Mouse (Mus musculus) cerebellum, adult 18-20 months (tissue): ENCODE measurements around the gene Cfap300.

Experiments used
- DNase-seq, 2 experiments: peaks; one replicate each; pipeline ENCODE4 v3.0.0; 2021

Gene Cfap300

DNA sequence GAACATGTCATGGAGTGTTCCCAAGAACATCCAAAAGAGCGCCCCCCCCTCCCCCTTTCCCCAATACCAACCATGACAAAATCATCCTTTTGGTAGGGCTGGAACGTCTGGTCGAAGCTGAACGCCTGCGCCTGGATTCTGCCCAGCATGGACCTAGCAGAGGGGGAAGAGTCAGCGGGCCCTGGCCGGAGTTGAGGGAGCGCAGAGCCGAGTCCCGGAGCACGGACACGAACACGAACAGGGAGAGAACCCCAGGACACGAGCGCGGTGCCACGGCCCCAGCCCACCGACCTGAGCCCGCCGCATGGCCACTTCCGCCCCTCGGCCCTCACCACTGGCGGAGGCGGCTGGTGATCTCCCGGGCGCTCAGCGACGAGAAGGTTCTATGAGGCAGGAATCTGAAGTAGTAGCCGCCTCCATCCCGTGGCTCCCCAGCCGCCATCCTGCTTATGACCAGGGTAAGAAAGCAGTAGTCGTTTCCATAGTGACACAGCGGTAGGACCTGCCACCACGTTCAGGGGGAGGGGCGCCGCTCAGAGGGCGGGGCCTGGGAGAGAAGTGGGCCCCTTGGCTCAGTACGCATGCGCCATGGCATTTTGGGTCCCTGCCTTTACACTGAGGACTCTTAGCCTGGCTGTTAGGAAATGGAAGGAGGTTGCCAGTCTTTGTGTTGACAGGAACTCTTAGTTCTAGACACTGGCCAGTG lies at the start of gene Cfap300:
Cfap300 (minus strand) TSS at position 486 of the 706 bp plus-strand sequence.
- peak; percentile 97 to 98 for DNase-seq

DNA sequence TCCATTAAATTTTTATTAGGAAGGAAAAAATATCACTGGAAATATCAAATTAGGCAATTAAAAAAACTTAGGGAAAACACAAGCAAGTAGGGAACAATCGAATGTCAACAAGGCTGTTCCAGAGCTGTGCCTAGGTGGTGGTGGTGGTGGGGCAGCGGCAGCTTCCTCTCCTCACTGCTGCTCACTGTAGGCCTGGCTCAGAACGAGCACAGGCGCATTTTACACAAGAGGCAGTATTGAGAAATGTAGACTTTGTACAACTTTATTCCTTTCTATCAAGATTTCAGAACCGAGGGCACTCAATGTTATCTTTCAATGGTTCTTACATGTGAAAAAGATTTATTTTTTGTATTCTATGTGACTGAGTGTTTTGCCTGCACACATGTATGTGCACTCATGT lies 36.3 kb upstream of the Cfap300 start:
- no peak for DNase-seq

DNA sequence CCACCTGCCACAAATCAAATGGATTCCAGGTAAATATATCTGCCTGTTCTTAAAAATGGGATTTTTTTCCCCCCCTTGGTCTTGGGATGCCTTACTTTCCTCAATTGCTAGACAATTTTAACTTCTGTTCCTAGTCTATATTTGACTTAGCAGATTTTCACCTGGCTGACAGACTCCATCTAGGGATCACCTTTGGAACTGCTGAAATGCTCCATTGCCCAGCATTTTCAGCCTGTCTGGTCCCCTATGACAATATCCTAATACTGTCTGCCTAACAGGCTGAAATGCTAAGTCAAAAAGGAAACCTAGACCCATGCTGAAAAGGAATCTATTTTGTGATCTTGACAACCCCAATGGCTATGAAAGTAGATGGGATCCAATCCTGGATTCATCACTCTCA lies 31.7 kb upstream of the Cfap300 start:
- peak; percentile 26 to 30 for DNase-seq

DNA sequence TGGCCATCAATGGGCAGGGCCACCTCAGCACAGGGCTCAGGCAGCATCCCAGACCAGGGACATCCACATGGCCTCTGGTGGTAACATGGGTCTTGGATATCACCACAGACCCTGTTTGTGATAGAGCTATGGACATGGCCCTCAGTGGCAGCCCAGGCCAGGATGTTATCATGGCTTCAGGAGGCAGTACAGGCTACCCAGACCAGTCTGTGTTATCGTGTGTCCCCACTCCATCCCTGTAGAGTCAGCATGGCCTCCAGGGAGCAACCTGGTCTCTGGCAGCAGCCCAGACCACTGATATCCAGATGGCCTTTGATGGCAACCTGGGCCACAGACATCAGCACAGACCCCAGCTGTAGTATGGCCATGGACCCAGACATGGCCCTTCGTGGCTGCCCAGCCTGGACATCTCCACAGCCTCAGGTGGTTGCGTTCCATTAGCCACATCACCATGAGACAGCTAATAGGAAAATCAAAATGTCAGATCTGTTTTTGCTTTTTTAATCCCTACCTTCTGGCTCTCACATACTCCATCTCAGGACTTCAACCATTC lies 30.7 kb upstream of the Cfap300 start:
- DNase-seq = no peak

DNA sequence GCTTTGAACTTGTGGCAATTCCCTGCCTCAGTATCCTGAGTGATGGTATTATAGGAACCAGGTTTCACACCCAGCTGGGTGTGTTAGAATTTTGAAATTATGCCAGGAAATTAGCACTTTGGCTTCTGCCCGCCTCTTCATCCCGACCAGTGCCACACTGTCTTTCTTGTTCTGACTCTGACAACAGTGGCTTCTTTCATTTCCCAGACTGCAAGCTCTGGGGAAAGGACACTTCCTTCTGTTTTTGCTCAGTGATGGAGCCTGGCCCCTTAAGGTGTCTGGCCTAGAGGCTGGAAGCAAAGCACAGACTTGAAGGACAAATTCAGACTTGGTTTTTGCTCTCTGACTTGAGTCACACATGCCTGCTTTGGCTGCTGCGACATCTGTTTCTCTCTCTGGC lies 17.0 kb upstream of the Cfap300 start:
- no peak for DNase-seq

DNA sequence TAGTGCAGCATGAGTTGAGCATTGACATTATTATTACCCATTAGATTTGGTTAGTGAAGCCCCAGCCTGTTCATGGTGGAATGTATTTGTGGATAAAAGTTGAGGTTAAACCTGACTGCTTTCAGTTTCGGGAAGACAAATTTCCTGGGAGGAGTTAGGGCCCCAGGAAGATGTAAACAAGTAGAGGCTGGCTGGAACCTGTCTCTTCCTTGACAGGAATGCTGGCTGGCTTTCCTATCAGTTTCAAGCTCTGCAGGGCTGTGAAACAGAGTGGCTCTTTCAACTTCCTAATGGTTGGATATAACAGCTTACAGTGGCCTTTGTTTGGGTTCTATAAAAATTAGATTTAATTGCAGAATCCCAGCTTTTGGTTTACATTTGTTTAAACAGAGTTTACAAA lies 12.2 kb upstream of the Cfap300 start:
- DNase-seq = no peak

DNA sequence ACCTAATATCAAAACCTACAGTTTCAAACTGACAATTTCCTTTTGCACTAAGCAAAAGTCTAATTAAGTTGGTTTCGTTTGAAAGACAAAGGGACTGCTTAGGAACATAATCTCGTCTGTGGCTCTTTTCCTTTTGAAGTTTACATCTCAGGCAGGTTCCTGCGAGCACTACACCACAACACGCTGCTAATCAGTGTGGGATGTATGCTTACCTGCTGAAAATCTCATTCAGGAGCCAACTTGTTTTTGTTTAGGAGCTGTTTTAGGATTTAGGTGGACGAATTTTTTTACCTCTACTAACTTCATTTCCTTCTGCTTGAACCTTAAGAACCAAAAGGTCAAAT lies 393 bp upstream of the Cfap300 start:
- DNase-seq = no peak

DNA sequence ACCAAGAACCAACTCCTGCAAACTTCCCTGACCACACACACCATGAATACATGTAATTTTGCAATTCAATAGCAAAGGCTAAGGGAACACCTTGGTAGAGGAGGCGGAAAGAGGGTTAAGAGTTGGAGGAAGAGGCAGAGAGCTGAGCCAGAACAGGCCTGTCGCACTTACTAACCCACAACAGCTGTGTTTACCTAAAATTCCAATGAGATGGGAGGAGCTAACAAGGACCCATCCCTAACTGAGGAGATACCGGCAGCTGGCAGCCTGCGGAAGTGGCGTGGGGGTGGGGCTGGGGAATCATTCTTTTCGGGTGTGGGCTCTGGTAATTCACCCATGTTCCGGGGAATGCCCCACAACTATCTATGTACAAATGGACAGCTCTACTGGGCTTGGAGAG lies 7.1 kb downstream of the Cfap300 start:
- no peak for DNase-seq

DNA sequence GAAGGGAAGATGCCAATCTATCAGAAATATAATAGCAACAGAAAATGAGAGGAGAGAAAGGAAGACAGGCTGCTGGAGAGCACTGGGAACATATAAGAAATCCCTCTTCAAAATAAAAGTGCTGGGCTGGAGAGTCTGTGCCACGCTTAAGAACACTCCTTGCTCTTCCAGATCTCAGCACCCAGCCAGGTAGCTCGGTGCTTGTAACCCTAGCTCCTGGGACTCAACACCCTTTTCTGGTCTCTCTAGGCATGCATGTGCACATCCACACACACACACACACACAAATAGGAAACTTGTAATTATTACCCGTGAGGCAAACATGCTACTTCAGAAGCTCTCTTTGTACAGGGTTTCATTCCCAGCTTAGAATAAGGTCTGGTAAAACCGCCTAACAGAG lies 7.5 kb downstream of the Cfap300 start:
- no peak for DNase-seq

DNA sequence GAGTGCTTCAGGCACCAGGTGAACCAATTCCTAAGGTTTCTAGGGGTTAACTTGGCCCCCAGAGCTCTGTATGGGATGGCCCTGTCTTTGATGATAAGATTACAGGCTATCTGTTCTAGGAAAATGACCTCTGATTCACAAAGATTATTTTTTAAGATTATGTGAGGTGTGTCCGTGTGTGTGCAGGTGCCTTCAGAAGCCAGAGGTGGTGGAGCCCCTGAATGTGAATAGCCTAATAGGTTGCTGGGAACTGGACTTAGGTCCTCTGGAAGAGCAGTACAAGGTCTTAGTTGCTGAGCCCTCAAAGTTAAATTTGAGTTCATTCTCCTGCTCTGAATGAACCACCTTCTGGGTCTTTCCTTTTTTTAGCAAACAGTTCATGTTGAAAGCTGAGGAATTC lies 8.5 kb downstream of the Cfap300 start:
- no peak for DNase-seq

DNA sequence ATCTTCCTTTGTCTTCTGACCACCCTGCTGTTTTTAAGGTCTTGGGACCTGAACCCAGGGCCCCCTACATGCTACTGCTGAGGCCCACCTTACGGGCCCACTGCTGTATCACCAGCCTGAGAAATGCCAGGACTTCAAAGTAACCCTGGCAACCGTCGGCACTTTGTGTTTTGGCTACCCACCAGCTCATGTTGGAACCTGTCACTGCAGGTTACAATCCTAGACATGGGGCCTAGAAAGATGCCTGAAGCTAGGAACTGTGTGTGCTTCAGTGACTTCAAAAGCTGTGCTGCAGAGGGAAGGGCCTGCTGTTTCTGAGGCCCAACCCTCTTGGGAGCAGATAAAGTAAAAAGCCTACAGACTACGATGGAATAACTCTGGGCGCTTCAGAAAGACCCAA lies 9.8 kb downstream of the Cfap300 start:
- no peak for DNase-seq

DNA sequence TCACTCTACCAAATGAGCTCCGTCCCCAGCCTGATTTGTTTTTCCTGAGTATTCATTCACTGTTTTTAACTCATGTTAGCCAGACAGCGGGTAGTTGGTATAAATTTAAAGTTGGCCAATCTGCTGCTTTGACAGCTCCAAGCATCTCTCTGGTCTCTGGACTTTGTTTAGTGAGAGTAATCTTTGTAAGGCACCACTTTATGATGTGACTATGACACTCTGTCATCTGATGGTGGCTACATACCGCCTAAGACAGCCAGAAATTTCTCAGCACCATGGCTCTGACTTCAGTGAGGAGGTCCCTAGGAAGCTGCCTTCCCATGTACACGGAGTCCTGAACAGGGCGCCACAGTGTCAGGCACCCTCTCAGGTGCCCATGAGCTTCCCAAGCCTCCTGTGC lies 24.0 kb downstream of the Cfap300 start:
- no peak for DNase-seq

DNA sequence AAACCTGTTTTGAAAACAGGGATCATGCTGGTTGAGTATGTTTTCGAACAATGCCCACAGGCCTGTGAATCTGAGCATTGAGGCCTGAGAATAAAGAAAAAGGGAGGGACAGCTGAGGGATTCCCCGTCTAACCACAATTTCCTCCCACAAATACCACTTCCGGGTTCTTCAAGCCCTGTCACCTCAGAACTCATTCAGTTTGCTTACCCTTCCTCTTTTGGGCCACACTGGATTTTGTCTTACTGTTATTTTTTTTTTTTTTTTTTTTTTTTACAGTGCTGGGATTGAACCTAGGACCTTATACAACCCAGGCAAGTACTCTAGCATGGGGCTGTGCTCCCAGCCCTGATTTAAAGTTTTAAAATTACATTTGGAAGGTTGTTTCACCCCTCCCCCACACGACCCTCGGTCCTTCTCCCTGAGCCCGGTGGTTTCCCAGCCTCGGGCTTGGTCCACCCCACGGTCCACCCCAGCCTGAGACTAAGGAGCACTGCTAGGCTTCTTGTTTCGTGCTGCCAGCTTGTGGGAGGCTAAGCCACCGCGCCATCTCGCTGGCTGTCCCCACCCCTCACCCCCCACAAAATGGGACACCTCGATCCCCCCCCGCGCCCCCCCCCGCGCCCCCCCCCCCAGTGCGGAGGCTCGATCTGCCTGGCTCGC lies 25.2 kb downstream of the Cfap300 start:
- peak in 1 of 2 experiments; percentile 39 for DNase-seq

DNA sequence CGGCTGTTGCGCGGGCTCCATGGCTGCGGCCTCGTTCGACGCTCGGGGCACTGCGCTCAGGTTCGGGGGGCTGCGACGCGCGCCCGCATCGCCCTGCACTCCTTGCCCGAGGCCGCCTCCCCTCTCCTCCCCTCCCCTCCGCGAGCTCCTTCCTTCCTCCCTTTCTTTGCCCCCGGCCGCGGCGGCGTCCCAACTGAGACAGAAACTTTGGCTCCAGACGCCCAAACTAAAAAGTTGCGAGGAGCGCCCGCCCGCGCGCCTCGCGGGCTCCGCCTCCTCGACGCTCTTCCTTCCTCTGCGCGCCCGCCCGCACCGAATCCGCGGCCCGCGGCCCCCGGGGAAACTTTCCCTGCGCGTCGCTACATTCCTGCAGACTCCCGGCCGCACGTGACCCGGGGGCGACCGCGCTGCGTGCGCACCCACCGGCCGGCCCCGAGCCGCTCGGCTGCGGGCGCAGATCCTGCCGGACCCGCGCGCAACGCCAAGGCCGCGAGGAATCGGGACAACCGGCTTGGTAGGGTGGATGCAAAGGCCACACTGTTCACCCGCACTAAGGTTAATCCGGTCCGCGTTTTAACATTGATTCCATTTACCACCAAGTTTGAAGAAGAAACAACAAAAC lies 38.1 kb downstream of the Cfap300 start, which contains the start of gene Yap1:
Yap1 (minus strand) TSS at position 227 of the 622 bp plus-strand sequence.
- DNase-seq = peak; percentile 12 to 53

DNA sequence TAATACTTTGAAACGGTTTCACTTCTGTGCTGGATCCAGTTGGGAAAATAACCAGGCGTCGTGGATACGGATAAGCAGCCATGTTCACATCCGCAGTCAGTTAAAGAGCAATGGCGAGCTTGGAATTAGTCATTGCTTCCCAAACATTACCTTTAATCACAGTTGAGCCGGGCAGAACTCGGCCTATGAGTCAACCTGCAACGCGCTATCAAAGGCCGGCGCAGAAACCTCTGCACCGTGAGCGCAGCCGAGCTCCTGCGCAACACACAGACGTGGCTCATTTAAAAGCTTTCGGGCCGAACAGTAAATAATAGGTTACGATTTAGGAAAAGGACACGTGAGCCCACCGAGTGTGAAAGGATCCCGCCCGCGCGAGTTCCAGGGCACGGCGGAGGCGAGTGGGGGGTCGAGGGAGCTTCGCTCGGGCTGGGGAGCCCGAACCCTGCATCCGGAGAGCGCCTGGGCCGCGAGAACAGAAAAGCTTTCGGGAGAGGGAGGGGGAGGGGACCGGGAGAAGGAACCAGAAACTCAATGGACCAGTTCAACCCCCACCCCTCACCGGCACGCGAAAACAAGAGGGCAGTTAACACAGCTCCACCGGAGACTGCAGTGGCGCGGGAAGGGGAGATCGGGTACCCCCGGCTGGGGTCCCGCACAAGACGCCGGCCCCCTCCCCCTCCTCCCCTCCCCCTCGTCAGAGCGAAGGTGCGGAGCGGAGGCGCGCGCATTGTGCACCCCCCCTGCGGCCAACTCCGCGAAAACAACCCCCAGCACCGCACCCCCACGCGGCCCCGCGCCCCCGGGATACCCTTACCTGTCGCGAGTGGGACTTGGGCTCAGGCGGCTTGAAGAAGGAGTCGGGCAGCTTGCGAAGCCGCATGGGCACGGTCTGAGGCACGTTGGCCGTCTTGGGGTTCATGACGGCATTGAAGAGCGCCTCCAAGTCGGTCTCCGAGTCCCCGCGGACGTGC lies 39.0 kb downstream of the Cfap300 start:
- peak; percentile 12 to 27 for DNase-seq

DNA sequence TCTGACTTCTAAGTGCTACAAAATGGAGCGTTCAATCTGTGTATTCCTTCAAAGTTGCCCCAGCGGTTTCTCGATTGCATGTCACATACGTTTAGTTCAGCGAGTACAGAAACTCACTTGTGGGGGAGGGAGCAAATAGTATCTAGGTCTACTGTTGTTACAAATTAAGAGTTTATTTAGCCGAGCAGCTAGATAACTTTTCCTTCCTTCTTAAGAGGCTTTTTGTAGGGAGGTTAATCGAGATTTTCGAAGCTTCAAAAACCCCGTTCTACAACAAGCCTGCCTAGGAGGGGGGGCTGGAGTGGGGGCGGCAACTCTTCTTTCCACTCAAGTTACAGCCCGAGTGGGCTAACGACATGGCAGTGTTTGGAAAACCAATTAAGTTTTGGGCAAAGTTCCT lies 39.8 kb downstream of the Cfap300 start:
- no peak for DNase-seq

DNA sequence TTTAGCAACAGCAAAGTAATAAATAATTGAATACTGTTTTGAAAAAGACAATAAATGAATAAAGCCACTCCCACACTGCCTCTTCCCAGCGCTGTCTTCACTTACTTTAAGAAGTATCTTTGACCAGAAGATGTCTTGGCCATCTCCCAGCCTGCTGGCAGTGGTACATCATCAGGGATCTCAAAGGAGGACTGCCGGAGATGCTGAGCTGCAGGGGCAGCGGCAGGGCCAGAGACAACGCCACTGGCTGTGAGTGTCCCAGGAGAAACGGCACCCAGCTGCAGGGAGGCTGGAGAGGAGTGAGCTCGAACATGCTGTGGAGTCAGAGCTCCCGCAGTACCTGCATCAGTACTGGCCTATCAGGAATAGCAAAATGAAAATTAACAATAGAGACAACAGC lies 41.3 kb downstream of the Cfap300 start:
- peak in 1 of 2 experiments; percentile 5 for DNase-seq

DNA sequence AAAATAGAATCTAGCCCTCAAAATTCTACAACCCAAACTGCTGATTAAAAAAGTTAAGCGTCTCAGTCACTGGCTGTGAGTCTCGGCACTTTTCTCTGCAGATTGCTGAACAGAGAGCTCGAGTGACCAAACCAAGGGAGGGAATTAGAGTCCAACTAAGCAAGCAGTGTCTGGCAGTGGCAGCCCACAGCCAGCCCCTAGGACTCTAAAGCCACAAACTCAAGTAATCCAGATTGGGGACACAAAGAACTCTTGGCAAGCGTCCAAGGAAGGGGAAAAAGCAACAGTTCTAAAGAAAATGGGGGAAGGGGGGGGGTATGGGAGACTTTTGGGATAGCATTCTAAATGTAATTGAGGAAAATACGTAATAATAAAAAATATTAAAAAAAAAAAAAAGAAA lies 48.3 kb downstream of the Cfap300 start:
- DNase-seq = no peak

DNA sequence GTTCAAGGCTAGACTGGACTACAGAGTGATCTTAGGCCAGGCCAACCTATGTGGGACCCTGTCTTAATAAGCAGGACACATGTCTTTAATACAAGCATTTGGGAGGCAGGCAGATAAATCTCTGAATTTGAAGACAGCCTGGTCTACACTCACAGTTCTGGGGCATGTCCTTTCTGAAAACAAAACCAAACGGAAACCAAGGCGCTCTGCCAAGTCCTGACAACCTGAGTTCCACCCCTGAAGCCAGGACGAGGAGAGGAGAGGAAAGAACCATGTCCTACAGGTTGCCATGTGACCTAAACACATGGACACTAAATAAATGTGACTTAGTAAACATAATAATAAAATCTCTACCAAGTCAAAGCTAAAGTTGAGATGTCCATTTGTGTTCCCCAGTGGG lies 50.0 kb downstream of the Cfap300 start:
- DNase-seq = no peak

DNA sequence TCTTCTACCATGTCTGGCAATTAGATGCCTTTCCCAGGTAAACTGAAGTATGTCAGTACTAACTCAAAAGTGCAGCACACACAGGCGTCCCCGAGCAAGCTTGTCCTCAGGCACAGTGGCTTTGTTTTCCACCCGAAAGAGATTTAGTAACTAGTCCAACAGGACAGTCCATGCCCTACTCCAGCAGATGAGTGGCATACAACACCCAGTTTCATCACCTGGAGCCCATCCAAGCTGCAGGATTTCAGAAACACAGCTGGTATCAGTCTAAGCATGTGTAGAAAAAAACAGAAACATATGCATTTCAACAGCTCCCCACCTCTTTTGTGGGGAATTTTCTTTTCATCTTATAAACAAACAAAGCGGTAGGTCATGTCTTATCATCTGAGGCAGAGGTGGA lies 51.7 kb downstream of the Cfap300 start:
- DNase-seq = no peak

DNA sequence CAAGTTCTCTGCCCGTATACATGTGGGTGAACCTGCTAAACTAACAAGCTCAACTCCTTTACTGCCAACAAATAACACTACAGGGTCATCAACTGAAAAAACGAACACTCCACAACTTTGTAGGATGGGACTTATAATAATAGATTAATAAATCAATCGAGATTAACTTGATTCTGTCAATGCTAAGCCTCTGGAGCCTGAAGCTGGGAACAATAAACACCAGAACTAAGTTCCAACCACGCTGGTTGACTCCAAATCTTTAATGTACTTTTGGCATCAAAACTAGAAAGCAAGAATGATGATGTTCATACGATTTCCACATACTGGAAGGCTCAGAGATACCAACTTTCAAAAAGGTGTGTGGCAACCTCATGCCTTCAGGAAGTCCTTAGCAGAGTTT lies 55.5 kb downstream of the Cfap300 start:
- no peak for DNase-seq

DNA sequence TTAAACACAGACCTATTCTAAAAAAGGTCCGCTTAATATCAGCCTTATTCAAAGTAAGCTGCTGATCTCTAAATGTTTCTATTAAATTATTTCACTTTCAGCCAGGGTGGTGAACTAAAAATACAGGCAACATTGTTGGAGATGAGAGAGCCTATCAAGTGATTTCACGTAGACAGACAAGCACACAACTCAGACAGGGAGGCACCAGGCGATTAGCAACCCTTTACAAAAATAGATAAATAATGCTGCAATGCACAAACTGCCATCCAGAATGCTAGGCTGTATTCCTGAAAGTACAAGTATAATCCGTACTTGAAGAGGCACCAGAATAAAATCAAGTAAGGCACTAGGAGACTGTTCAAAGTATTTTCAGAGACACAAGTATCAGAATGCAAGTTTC lies 58.3 kb downstream of the Cfap300 start:
- no peak for DNase-seq

DNA sequence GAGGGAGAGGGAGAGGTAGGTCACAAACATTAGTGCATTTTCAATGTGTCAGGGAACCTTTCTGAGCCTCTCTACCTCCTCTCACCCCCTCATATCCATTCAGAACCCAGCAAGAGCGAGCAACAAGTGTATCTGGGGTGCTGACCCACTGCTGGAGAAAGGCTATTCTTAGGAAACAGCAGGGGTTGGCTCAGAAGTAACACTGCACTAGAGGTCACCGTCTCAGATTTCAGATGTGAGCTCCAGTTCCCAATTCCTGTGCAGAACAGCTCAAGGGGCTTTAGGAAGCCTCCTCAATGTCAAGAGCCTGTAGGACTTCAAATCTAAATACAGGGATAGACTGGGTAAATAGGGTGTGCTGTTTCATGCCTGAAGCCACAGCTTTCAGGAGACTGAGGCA lies 59.0 kb downstream of the Cfap300 start:
- no peak for DNase-seq
